Mouse (Mus musculus): ENCODE data around the gene Cbs. TPM values are rescaled to one million over a fixed set of nuclear protein-coding genes. Genes with fewer than 3 reads are reported as not detected.

Gene Cbs
- polyA plus RNA-seq, 1 experiment: 35.0 TPM

GRCm38 (mm10) chr17:31564015-31564857, 72.8 kb downstream of the Cbs start, which contains the start of gene Pknox1:
TSS of gene Pknox1 (plus strand) at chr17:31564734.
- Histone ChIP-seq H3K27ac (ENCODE audit: insufficient read depth, low read length) (peak within 1 kb of the TSS; percentile 82), H3K4me1 (ENCODE audit: control insufficient read depth, insufficient read depth, low read length) (peaks cover 8% of the 10 kb centered on the region), H3K4me3 (ENCODE audit: insufficient read depth, low read length) (peak within 1 kb of the TSS; percentile 75)
- peak; percentile 84 for TF ChIP-seq POLR2A (IDR thresholded peaks at IDR 0.05; ENCODE audit: extremely low read depth, insufficient read depth, low read length)
- TF ChIP-seq CTCF (IDR thresholded peaks at IDR 0.05; ENCODE audit: extremely low read depth, insufficient read depth, low read length): no peak

- H3K4me1 ChIP-seq (ENCODE audit: control insufficient read depth, insufficient read depth, low read length): peaks cover 8% of the 10 kb centered on the region
- TF ChIP-seq POLR2A (IDR thresholded peaks at IDR 0.05; ENCODE audit: extremely low read depth, insufficient read depth, low read length): no peak
- no peak for TF ChIP-seq CTCF (IDR thresholded peaks at IDR 0.05; ENCODE audit: extremely low read depth, insufficient read depth, low read length)
- H3K4me3 ChIP-seq (ENCODE audit: insufficient read depth, low read length): peak overlapping the region; percentile 57
- H3K27ac ChIP-seq (ENCODE audit: insufficient read depth, low read length): peak overlapping the region; percentile 25; the same call in 1 of the 2 replicates
These were observed 73.4 kb downstream of the Cbs start for GRCm38 (mm10) chr17:31563632-31564014.

- Histone ChIP-seq H3K27ac (ENCODE audit: insufficient read depth, low read length) (no peak overlapping the region), H3K4me3 (ENCODE audit: insufficient read depth, low read length) (no peak overlapping the region), H3K4me1 (ENCODE audit: control insufficient read depth, insufficient read depth, low read length) (no peaks in the 10 kb centered on the region)
- TF ChIP-seq CTCF (IDR thresholded peaks at IDR 0.05; ENCODE audit: extremely low read depth, insufficient read depth, low read length) (no peak), POLR2A (IDR thresholded peaks at IDR 0.05; ENCODE audit: extremely low read depth, insufficient read depth, low read length) (no peak)
These were observed 77.8 kb downstream of the Cbs start for GRCm38 (mm10) chr17:31559021-31559789.

Other genes with a start within 250 kb of the Cbs start
- 24.4 and 26.6 TPM in 2 replicates for gene Wdr4, start 117.3 kb downstream of the Cbs start, polyA plus RNA-seq (2012; rRNA removed)
- 325 and 346 TPM in 2 replicates for gene Ndufv3, start 117.1 kb downstream of the Cbs start, polyA plus RNA-seq (2012; rRNA removed)
- 16.3 and 18.0 TPM in 2 replicates for gene Pknox1, start 72.5 kb downstream of the Cbs start, polyA plus RNA-seq (2012; rRNA removed)
- gene U2af1, start 21.7 kb upstream of the Cbs start, polyA plus RNA-seq (2012; rRNA removed): 139 and 148 TPM in 2 replicates
- gene Cryaa, start 40.6 kb upstream of the Cbs start, polyA plus RNA-seq (2012; rRNA removed): 0.13 and 0.21 TPM in 2 replicates
- gene Sik1, start 218.6 kb upstream of the Cbs start, polyA plus RNA-seq (2012; rRNA removed): 5.8 and 9.7 TPM in 2 replicates